Mouse (Mus musculus) retina, postnatal 7 days (tissue): ENCODE data around the gene Vmn2r120.
"Not testable (repeated sequence)": the region's sequence is repeated elsewhere in the genome, so short reads cannot be mapped to it uniquely, and the experiment has no call there.

Experiments
- DNase-seq: peaks from one replicate; pipeline ENCODE4 v3.0.0-alpha.2; 2012; ENCODE audit warnings: low read depth, low spot score

Gene Vmn2r120

GRCm38 (mm10) chr17:57545405-57545804 is at the start of gene Vmn2r120:
Vmn2r120 (minus strand) TSS chr17:57545505.
- no peak for DNase-seq

GRCm38 (mm10) chr17:57587273-57587672 is 42.0 kb upstream of the Vmn2r120 start:
- not testable (repeated sequence) for DNase-seq

GRCm38 (mm10) chr17:57574075-57574705 is 28.9 kb upstream of the Vmn2r120 start:
- DNase-seq, result no peak
